Mouse (Mus musculus) forebrain, embryonic 15.5 days (tissue): Measurements from ENCODE around the gene Ocm. TPM values are rescaled to one million over a fixed set of nuclear protein-coding genes. Genes with fewer than 3 reads are reported as not detected.

ENCODE experiments used
- ATAC-seq: fragments of 200-750 bp; cut with Nextera tagmentation; replicated peaks from 2 replicates; pipeline ENCODE4 v1.8.0; 2017; ENCODE audit warnings: mild to moderate bottlenecking, moderate TSS enrichment, moderate library complexity
- H3K27ac ChIP-seq: fragments of 300-500 bp; sonication (generic); replicated peaks from 2 replicates; pipeline ENCODE4 v1.5.1; 2015; ENCODE audit warnings: mild to moderate bottlenecking, inconsistent platforms
- H3K27me3 ChIP-seq: fragments of 300-500 bp; sonication (generic); 2 replicates; pipeline ENCODE4 v1.6.1; 2015; ENCODE audit warnings: inconsistent platforms
- H3K36me3 ChIP-seq: fragments of 300-500 bp; sonication (generic); 2 replicates; pipeline ENCODE4 v1.6.1; 2015; ENCODE audit warnings: mild to moderate bottlenecking, inconsistent platforms
- H3K4me1 ChIP-seq: fragments of 300-500 bp; sonication (generic); 2 replicates; pipeline ENCODE4 v1.6.1; 2015; ENCODE audit warnings: inconsistent platforms
- H3K4me2 ChIP-seq: fragments of 300-500 bp; sonication (generic); replicated peaks from 2 replicates; pipeline ENCODE4 v1.6.1; 2015; ENCODE audit warnings: mild to moderate bottlenecking, inconsistent platforms
- H3K4me3 ChIP-seq: fragments of 300-500 bp; sonication (generic); 2 replicates; pipeline ENCODE4 v1.5.1; 2015; ENCODE audit warnings: mild to moderate bottlenecking, inconsistent platforms
- H3K9ac ChIP-seq: fragments of 300-500 bp; sonication (generic); replicated peaks from 2 replicates; pipeline ENCODE4 v1.6.1; 2015; ENCODE audit warnings: mild to moderate bottlenecking, inconsistent platforms
- H3K9me3 ChIP-seq: fragments of 300-500 bp; sonication (generic); 2 replicates; pipeline ENCODE4 v1.6.1; 2016; ENCODE audit warnings: inconsistent platforms
- WGBS: fragments of 180-500 bp; shearing (Covaris S2); methylation state at CpG from one replicate; pipeline ENCODE4 v1.1.7; 2015; ENCODE audit warnings: mixed read lengths; 5-methylcytosine and 5-hydroxymethylcytosine counted together
- polyA plus RNA-seq: library from polyadenylated mRNA; unstranded; fragments of >200 nt; fragmentation: Nextera tagmentation; extraction: Ambion mirVana; gene quantifications from 2 replicates; pipeline ENCODE4 v1.2.1, GENCODE M21; 2015

Ocm gene
- polyA plus RNA-seq, 1 experiment from 2014 or later = not detected

- no peak overlapping the region for H3K4me3 ChIP-seq
- peaks cover 83% of the 10 kb centered on the region for H3K36me3 ChIP-seq
- H3K4me2 ChIP-seq = no peak overlapping the region
- H3K9ac ChIP-seq = no peak overlapping the region
- no peak overlapping the region for H3K27ac ChIP-seq
- ATAC-seq = no peak
- no peaks in the 10 kb centered on the region for H3K9me3 ChIP-seq
- H3K27me3 ChIP-seq = no peaks in the 10 kb centered on the region
- 83% methylated on average over 11 of the region's 11 CpGs for WGBS
- no peaks in the 10 kb centered on the region for H3K4me1 ChIP-seq
These were observed 31.7 kb downstream of the Ocm start for GRCm38 (mm10) chr5:143994632-143995365.

- H3K36me3 ChIP-seq = peaks cover 83% of the 10 kb centered on the region
- no peak overlapping the region for H3K9ac ChIP-seq
- ATAC-seq = no peak
- WGBS = 97% methylated on average over 5 of the region's 5 CpGs
- H3K27ac ChIP-seq = no peak overlapping the region
- H3K27me3 ChIP-seq = no peaks in the 10 kb centered on the region
- no peaks in the 10 kb centered on the region for H3K4me1 ChIP-seq
- H3K4me3 ChIP-seq = no peak overlapping the region
- no peaks in the 10 kb centered on the region for H3K9me3 ChIP-seq
- H3K4me2 ChIP-seq = no peak overlapping the region
These were observed 32.6 kb downstream of the Ocm start for GRCm38 (mm10) chr5:143993849-143994248.

- no peak for ATAC-seq
- Histone ChIP-seq H3K27ac (no peak overlapping the region), H3K9ac (no peak overlapping the region), H3K4me2 (no peak overlapping the region), H3K9me3 (no peaks in the 10 kb centered on the region), H3K4me3 (no peak overlapping the region), H3K36me3 (peaks cover 83% of the 10 kb centered on the region), H3K4me1 (no peaks in the 10 kb centered on the region), H3K27me3 (no peaks in the 10 kb centered on the region)
- 91% methylated on average over 8 of the region's 8 CpGs for WGBS
These were observed 33.2 kb downstream of the Ocm start for GRCm38 (mm10) chr5:143993260-143993659.

- H3K4me1 ChIP-seq = no peaks in the 10 kb centered on the region
- no peak overlapping the region for H3K9ac ChIP-seq
- H3K27me3 ChIP-seq = no peaks in the 10 kb centered on the region
- no peak for ATAC-seq
- no peak overlapping the region for H3K27ac ChIP-seq
- no peak overlapping the region for H3K4me2 ChIP-seq
- peaks cover 83% of the 10 kb centered on the region for H3K36me3 ChIP-seq
- H3K9me3 ChIP-seq = no peaks in the 10 kb centered on the region
- 87% methylated on average over 10 of the region's 10 CpGs for WGBS
- H3K4me3 ChIP-seq = no peak overlapping the region
These were observed 33.8 kb downstream of the Ocm start for GRCm38 (mm10) chr5:143992661-143993060.

GRCm38 (mm10) chr5:143990086-143990485 lies 36.4 kb downstream of the Ocm start:
- H3K27ac ChIP-seq = no peak overlapping the region
- no peak overlapping the region for H3K4me3 ChIP-seq
- no peaks in the 10 kb centered on the region for H3K27me3 ChIP-seq
- 84% methylated on average over 11 of the region's 11 CpGs for WGBS
- ATAC-seq = no peak
- H3K36me3 ChIP-seq = peaks cover 79% of the 10 kb centered on the region
- no peaks in the 10 kb centered on the region for H3K4me1 ChIP-seq
- no peak overlapping the region for H3K4me2 ChIP-seq
- no peaks in the 10 kb centered on the region for H3K9me3 ChIP-seq
- no peak overlapping the region for H3K9ac ChIP-seq

GRCm38 (mm10) chr5:143989046-143989445 lies 37.4 kb downstream of the Ocm start:
- H3K9ac ChIP-seq = no peak overlapping the region
- no peak overlapping the region for H3K4me3 ChIP-seq
- no peak overlapping the region for H3K4me2 ChIP-seq
- peaks cover 83% of the 10 kb centered on the region for H3K36me3 ChIP-seq
- 73% methylated on average over 4 of the region's 4 CpGs for WGBS
- H3K4me1 ChIP-seq = no peaks in the 10 kb centered on the region
- H3K9me3 ChIP-seq = no peaks in the 10 kb centered on the region
- no peaks in the 10 kb centered on the region for H3K27me3 ChIP-seq
- no peak for ATAC-seq
- H3K27ac ChIP-seq = no peak overlapping the region

GRCm38 (mm10) chr5:143987596-143987995 lies 38.9 kb downstream of the Ocm start:
- no peak for ATAC-seq
- H3K4me1 ChIP-seq = no peaks in the 10 kb centered on the region
- WGBS = 98% methylated on average over 3 of the region's 3 CpGs
- no peak overlapping the region for H3K27ac ChIP-seq
- H3K9ac ChIP-seq = no peak overlapping the region
- H3K27me3 ChIP-seq = no peaks in the 10 kb centered on the region
- no peak overlapping the region for H3K4me2 ChIP-seq
- H3K36me3 ChIP-seq = peaks cover 72% of the 10 kb centered on the region
- H3K9me3 ChIP-seq = no peaks in the 10 kb centered on the region
- no peak overlapping the region for H3K4me3 ChIP-seq

- Histone ChIP-seq H3K36me3 (peaks cover 51% of the 10 kb centered on the region), H3K27me3 (no peaks in the 10 kb centered on the region), H3K27ac (no peak overlapping the region), H3K4me1 (peaks cover 4% of the 10 kb centered on the region; the same call in 1 of the 2 replicates), H3K4me3 (no peak overlapping the region), H3K9me3 (no peaks in the 10 kb centered on the region), H3K4me2 (no peak overlapping the region), H3K9ac (no peak overlapping the region)
- 88% methylated on average over 7 of the region's 7 CpGs for WGBS
- no peak for ATAC-seq
These were observed 41.1 kb downstream of the Ocm start for GRCm38 (mm10) chr5:143985381-143985780.

GRCm38 (mm10) chr5:143982361-143982760 lies 44.1 kb downstream of the Ocm start:
- Histone ChIP-seq H3K4me2 (no peak overlapping the region), H3K9ac (no peak overlapping the region), H3K27me3 (no peaks in the 10 kb centered on the region), H3K36me3 (peaks cover 21% of the 10 kb centered on the region), H3K4me1 (peaks cover 4% of the 10 kb centered on the region; the same call in 1 of the 2 replicates), H3K4me3 (no peak overlapping the region), H3K27ac (no peak overlapping the region), H3K9me3 (no peaks in the 10 kb centered on the region)
- no peak for ATAC-seq
- 88% methylated on average over 2 of the region's 2 CpGs for WGBS

- H3K9ac ChIP-seq = no peak overlapping the region
- H3K36me3 ChIP-seq = peaks cover 8% of the 10 kb centered on the region; the same call in 1 of the 2 replicates
- no peak for ATAC-seq
- no peak overlapping the region for H3K27ac ChIP-seq
- no peak overlapping the region for H3K4me3 ChIP-seq
- H3K4me2 ChIP-seq = no peak overlapping the region
- H3K27me3 ChIP-seq = no peaks in the 10 kb centered on the region
- peaks cover 4% of the 10 kb centered on the region; the same call in 1 of the 2 replicates for H3K4me1 ChIP-seq
- H3K9me3 ChIP-seq = no peaks in the 10 kb centered on the region
- WGBS = 15% methylated on average over 9 of the region's 9 CpGs
These were observed 45.6 kb downstream of the Ocm start for GRCm38 (mm10) chr5:143980858-143981257.

GRCm38 (mm10) chr5:143976726-143977431 lies 49.6 kb downstream of the Ocm start:
- H3K27ac ChIP-seq = no peak overlapping the region
- no peaks in the 10 kb centered on the region for H3K36me3 ChIP-seq
- peaks cover 4% of the 10 kb centered on the region; the same call in 1 of the 2 replicates for H3K4me1 ChIP-seq
- no peak for ATAC-seq
- H3K27me3 ChIP-seq = no peaks in the 10 kb centered on the region
- WGBS = 82% methylated on average over 16 of the region's 16 CpGs
- no peaks in the 10 kb centered on the region for H3K9me3 ChIP-seq
- no peak overlapping the region for H3K9ac ChIP-seq
- H3K4me3 ChIP-seq = no peak overlapping the region
- H3K4me2 ChIP-seq = no peak overlapping the region

- no peaks in the 10 kb centered on the region for H3K36me3 ChIP-seq
- H3K9me3 ChIP-seq = no peaks in the 10 kb centered on the region
- H3K27me3 ChIP-seq = no peaks in the 10 kb centered on the region
- no peak for ATAC-seq
- H3K4me1 ChIP-seq = peaks cover 4% of the 10 kb centered on the region; the same call in 1 of the 2 replicates
- H3K9ac ChIP-seq = no peak overlapping the region
- H3K4me2 ChIP-seq = no peak overlapping the region
- 90% methylated on average over 11 of the region's 11 CpGs for WGBS
- no peak overlapping the region for H3K27ac ChIP-seq
- no peak overlapping the region for H3K4me3 ChIP-seq
These were observed 50.2 kb downstream of the Ocm start for GRCm38 (mm10) chr5:143976232-143976631.
